Mouse (Mus musculus) kidney, postnatal 36 days (tissue): ENCODE results near the gene Mast1.
A peak's percentile ranks its signal among the peaks of the same experiment; 100 is the strongest.

Experiments
- DNase-seq, 2 experiments: peaks; one replicate each; pipeline ENCODE4 v3.0.0; 2021 to 2022; ENCODE audit warnings: mixed read lengths in 2 of 2

Mast1 gene

DNA sequence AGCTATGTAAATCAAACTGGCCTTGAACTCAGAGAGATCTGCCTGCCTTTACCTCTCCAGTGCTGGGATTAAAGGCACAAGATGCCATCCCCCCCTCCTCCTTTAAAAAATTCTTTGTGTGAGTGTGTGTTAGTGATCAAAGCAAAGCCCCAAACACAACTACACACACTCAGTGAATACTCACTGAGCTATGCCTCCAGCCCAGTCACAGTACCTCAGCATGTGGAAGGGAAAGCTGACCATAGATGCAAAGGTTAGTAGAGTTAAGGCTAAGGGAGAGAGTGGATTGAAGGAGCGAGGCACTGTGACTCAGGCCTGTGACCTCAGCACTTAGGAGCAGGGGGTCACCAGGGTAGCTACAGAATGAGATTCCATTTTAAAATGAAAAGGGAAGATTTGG, 35.9 kb upstream of the Mast1 start:
- no peak for DNase-seq

- DNase-seq: no peak
Observed at GRCm38 (mm10) chr8:84970913-84971312, 33.8 kb upstream of the Mast1 start.

DNA sequence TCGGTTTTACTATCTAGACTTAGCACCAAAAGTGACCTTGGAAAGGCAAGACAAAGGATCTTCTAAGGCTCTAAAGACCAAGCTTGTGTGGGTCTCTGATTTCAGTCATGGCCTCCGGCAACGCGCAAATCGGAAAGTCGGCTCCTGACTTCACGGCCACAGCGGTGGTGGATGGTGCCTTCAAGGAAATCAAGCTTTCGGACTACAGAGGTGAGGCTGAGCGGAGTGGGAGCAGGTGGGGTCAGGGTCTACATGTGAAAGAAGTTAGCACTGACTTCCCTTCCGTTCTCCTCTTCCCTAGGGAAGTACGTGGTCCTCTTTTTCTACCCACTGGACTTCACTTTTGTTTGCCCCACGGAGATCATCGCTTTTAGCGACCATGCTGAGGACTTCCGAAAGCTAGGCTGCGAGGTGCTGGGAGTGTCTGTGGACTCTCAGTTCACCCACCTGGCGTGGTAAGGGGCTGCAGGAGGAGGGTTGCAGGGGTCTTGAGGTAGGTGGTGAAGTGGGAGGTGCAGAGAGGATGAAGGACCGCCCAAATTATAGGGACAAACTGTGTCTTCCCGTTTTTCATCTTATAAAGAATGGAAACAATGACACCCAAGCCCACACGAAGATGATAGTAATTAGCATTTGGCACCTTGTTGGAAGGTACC, 33.1 kb upstream of the Mast1 start:
- DNase-seq: peak in 1 of 2 experiments; percentile 40

DNA sequence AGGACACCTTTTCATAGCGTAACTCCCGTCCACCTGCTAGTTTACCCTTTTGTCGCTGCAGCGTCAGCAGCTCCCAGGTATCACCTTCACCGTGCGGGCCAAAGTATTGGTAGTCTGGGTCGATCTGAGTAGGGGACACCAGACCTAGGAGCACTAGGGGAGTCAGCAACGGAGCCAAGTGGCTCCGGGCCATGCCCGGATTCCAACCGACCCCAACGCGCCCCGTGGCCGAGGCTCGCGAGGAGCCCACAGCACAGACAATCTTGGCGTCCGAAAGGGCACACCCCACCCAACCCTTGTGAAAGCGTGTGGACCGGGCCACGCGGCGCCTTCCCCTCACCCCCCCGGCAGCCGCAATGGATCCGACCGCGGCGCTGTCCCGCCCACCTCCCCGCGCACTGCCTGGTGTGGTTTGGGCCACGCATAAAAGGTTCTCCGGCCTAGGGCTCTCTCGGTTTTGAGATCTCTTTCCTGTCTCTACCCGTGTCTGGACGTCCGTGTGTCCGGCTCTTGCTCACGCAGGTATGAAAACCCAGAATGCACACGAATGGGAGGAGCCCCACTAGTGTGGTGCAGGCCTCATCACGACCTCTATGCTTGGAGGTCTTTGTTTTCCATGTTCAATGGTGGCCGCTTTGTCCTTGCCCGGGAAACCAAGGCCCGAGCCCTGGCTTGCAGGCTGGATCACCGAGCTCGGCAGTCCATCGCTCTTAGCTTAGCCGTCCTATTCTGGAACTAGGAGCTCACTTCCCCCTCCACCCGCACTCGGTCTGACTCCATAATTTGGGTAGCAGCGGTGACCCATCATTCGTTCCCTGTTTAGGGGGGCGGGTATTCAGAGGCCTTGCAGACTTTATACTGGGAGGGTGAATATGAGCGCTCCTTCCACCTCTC, 32.3 kb upstream of the Mast1 start, which contains the start of the genes Gm49661, Prdx2 and Rnaseh2a:
Gm49661 (minus strand) TSS at position 193 of the 894 bp plus-strand sequence.
Prdx2 (plus strand) TSS at position 347 of the 894 bp plus-strand sequence.
Rnaseh2a (minus strand) TSS at position 527 of the 894 bp plus-strand sequence.
- DNase-seq: peak; percentile 80 to 88

DNA sequence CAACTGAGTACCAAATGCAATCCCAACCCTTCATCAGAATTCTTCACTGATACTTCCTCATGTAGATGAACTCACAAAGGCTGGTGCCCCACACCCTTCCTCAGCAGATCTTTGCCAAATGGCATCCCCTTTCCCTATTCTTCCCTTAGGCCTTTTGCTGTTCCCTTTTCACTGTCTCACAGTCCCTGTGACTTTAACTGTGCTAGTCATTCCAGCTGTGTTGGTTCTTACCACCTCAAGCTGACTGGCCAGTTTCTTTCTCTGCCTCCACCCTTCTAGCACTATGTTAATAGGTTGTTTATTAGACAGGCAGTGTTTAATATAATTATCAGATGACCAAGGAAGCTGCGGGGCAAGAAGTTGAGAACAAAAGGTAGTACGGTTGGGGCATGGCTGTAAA, 31.5 kb upstream of the Mast1 start:
- DNase-seq: peak in 1 of 2 experiments; percentile 29

- no peak for DNase-seq
Observed at GRCm38 (mm10) chr8:84967532-84968304, 30.6 kb upstream of the Mast1 start.

- DNase-seq: no peak
Observed at GRCm38 (mm10) chr8:84966603-84967002, 29.4 kb upstream of the Mast1 start.

GRCm38 (mm10) chr8:84965731-84966291, 28.7 kb upstream of the Mast1 start:
- peak; percentile 97 to 98 for DNase-seq

DNA sequence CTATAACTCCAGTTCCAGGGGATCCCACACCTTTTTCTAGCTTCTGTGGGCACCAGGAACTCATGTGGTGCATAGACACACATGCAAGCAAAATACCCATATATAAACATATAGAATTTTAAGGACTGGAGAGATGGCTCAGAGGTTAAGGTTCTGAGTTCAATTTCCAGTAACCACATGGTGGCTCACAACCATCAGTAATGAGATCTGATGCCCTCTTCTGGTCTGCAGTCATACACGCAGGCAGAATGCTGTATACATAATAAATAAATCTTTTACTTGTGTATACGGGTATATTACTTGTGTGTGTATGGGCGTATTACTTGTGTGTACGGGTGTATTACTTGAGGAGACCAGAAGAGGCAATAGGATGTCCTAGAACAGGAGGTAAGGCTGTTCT, 26.8 kb upstream of the Mast1 start:
- DNase-seq: no peak

DNA sequence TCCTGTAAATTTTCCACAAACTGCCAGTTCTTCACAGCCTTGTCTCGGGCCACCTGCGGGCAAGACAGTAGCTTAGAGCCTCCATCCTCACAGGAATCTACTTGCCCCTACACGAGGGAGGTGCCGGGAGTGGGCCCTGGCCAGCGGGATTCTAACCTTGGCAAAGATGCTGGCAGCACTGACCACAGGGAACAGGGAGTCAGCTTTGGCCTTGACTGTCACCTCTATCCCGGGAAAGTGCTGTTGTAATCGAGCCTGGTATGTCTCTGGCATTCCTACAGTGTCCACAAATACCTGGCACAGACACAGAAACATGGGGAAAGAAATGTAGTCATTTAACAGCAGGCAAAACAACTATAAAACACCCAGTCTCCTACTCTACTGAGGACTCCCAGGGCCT, 22.7 kb upstream of the Mast1 start:
- no peak for DNase-seq

DNA sequence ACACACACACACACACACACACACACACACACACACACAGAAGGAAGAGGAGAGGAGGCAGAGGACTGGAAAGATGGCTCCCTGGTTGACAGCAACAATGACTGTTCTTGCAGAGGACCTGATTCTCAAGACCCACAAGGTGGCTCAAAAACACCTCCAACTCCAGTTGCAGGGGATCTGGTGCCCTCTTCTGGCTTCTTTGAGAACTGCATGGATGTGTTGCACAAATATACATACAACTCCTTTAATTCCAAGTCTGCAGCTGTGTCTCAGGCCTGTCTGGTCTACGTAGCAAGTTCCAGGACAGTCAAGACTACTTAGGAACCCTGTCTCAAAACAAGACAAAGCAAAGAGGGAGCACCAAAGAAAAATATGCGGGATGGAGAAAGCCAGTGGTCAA, 19.6 kb upstream of the Mast1 start:
- DNase-seq: peak in 1 of 2 experiments; percentile 85

DNA sequence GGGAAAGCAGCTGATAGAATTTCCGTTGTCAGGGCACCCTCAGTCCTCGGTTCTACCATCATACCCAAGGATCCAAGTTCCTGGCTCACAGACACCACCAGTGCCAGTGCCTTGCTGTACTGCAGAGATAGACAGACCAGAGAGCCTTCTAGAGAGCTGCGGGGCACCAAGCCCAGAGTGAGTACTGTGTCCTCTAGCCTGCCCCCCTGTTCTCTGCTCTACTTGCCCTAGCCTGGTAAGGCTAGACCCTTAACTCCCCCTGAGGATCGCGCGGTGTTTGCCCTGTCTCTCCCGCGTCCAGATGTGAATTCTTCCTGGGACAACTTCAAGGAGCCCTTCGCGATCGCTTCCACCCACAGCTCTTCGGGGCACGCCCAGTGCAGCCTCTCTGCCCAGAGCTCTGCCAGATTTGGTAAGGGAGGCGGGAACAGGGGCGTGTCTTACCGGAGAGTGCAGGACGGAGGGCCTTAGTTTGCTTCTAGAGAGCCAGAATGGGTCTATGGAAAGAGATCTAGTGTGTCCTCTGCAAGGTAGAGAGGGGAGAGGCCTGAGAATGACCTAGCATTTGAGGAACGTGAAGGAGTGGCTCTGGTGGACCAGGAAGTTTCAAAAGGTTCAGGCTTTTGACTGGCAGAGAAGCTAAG, 15.6 kb upstream of the Mast1 start:
- DNase-seq: peak; percentile 53 to 76

DNA sequence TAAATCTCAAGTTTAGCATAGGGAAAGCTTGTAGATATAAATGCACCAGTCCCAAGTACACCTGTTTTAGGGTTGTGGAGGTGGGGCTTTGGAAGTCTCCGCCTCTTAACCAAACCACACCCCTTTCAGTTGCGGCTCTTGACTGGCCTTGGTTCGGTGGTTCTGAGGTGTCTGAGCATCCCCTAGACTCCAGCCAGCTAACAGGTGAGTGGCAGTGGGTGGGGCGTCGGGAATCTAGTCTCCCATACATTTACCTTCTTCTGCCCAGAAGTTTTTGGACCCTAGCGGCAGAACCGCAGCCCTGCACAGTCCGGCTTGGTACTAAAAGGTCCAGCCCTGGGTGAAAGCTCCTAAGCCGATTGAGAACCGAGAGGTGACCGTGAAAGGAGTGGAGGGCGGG, 12.6 kb upstream of the Mast1 start:
- no peak for DNase-seq

- DNase-seq: peak; percentile 41 to 80
Observed at GRCm38 (mm10) chr8:84947241-84947545, 10.0 kb upstream of the Mast1 start.

- DNase-seq: no peak
Observed at GRCm38 (mm10) chr8:84946528-84947240, 9.5 kb upstream of the Mast1 start, which contains the start of gene Rtbdn. Gene Rtbdn, plus strand, starts transcription at chr8:84946991.

DNA sequence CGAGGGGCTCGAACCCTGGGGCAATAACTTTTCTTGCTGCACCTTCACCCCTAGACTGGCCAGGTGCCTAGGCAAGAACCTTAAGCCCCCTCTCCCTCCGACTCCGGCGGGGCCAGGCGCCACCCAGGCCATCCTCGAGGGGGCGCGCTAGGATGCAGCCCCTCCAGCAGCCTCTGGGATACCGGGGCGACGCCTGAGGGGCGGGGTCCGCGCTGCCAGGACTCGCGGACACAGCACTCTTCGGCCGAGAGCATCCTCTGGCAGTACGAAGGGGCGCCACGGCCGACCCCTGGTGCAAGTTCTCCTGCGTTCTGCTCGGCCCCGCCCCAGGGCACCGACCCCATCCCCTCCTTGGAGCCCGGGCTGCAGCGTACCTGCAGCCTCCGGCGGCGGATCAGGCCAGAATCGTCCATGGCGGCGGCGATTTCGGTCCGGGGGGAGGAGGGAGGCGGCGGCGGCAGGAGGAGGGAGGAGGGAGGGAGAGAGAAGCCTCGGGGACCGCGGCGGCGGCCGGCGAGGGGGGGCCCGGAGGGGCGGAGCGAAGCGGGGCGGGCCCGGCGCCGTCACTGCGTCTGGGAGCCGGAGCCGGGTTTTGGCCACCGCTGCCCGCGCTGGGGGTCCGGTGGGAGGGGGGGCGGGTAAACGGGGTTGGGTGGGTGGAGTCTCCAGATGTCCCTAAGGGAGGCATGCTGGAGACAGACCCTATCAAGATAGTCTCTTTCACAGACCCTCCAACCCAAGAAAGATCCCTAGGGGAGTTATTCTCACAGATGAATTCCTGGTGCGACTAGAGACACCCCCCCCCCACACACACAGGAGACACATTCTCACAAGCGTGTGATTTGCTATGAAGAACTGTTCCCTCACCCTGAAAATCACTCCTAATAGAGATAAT, 8.7 kb upstream of the Mast1 start:
- no peak for DNase-seq

GRCm38 (mm10) chr8:84945235-84945632, 8.1 kb upstream of the Mast1 start:
- no peak for DNase-seq

DNA sequence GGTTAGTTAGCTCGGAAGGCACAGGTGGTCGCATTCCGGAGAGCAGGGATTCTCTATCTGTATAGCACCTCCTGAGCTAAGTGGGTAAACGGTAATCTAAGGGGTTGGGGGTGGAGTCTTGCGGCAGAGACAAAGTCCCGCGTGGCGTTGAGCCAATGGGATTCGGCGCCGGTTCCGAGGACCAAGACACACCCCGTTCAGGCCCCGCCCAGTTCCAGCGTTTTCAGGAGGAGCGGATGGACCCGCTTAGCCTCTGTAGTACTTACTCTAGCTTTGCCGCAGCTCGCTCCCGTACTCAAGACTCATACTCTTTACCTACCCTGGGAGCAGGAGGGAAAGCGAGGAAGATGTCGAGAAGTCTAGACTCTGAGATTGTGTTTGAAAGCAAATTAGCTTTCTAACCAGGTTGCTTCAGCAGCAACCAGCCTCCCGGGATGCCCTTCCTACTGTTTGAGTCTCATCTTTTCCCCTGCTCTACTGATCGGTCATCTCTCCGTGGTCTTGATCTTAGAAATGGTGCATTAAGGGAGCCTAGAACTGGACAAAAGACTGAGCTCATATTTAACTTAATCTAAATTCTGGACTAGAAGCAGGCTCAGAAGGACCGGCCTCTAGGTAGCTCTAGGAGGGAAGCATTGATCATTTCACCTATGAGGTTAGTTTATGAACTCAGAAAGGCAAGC, 7.5 kb upstream of the Mast1 start:
- DNase-seq: peak; percentile 41 to 62

GRCm38 (mm10) chr8:84943699-84944098, 6.5 kb upstream of the Mast1 start:
- DNase-seq: no peak
